Mouse (Mus musculus): ENCODE results near the gene Cd164. TPM values are rescaled to one million over a fixed set of nuclear protein-coding genes. Genes with fewer than 3 reads are reported as not detected.

The Cd164 gene
- total RNA-seq (2021) = 100 to 1,000 TPM; 144 to 145 TPM

GRCm38 (mm10) chr10:41518981-41519618 is at the start of gene Cd164:
Gene Cd164 (plus strand): TSS chr10:41519414.
- intact Hi-C loops (cut with DNase I) = loop anchor here (1.0 to 2.0 kb wide), 3 partner anchors 164 to 776 kb away; partner anchors contain the start of genes Cep57l1 and Sesn1
- peak; percentile 92 to 95 for DNase-seq

GRCm38 (mm10) chr10:41470693-41471092 is 48.5 kb upstream of the Cd164 start:
- intact Hi-C loops (cut with DNase I) = no loop called here
- DNase-seq = no peak

DNA sequence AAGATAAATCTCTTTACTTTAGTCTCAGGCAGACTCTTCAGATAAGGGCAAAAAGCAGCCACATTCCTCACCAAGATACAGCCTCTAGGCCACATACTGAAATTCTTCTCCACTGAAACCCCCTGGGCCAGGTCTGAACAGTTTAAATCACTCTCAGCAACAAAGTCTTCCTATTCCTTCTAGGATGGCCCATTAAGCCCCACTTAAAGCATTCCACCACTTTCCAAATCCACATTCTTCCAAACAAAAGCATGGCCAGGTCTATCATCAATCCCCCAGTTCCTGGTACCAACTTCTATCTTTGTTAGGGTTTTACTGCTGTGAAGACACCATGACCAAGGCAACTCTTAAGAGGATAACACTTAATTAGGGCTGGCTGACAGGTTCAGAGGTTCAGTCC is 46.7 kb upstream of the Cd164 start:
- intact Hi-C loops (cut with DNase I) = no loop called here
- no peak for DNase-seq

DNA sequence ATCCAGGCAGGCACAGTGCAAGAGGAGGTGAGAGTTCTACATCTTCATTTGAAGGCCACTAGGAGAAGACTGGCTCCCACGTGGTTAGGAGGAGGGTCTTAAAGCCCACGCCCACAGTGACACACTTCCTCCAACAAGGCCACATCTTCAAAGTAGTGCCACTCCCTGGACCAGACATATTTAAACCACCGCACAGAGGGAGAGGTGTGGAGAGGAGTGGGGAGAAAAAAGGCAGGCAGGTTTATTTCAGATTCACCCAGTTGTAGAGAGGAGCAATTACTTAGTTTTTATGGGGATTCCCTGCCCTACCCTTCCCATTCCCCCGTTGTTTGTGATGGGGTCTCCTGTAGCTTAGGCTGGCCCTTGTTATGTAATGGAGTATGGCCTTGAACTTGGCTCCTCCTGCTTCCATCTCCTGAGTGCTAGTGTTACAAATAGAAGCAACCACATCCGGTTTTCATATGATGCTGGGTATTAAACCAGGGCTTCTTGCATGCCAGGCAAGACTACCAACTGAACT is 46.2 kb upstream of the Cd164 start:
- no peak for DNase-seq
- intact Hi-C loops (cut with DNase I) = no loop called here

DNA sequence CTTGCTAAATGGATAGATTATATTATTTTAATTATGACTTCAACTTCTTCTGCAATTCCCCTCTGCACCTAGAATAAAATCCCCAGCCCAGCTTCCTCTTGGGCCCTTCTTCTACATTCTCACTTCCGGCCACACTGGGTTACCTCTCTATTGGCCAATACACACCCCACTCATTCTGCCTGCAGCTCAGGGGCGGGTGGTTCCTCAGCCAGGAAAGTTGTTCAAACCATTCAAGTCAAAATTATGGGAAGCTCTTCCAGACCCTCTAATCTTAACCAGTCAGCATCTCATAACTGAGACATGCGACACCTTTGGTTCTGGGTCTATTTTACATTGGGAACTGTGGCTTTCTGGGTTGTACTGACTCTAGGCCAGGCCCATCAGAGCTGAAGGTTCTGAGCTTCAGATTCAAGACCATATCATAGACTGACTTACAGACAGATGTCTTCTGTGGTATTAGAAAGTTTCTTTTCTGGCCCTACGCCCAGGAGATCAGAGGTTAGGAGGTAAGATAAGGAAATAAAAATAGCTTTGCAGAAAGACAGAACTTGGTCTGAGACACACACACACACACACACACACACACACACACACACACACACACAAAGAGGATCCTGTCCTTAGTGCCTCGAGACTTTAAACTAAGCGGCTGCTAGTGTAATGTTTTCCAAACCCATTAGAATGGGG is 45.3 kb upstream of the Cd164 start:
- peak; percentile 50 to 58 for DNase-seq
- intact Hi-C loops (cut with DNase I) = no loop called here

DNA sequence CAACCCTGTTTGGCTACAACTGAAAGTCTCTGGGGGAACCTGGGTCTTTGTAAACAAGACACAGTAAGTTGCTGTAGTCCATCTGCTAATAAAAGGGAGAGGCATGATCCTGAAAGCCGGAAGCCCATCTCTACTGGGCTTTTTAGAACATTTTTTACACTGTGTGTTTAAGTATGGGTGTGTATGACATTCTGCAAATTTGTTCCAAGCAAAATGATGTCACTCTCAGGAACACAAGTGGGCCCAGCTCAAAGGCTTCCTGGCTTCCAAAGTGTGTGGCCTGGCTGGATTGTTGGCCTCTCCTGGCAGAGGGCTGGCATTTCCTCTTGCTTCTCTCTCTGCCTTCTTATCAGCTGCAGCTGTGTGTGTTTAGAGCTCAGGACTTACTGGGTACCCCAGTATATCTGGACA is 44.2 kb upstream of the Cd164 start:
- intact Hi-C loops (cut with DNase I) = no loop called here
- DNase-seq = peak; percentile 36 to 62

GRCm38 (mm10) chr10:41476171-41477017 is 42.8 kb upstream of the Cd164 start, which contains the start of gene Mical1:
Gene Mical1 (plus strand): TSS chr10:41476314.
- intact Hi-C loops (cut with DNase I) = loop anchor here (1.0 to 2.0 kb wide), 2 partner anchors 13 to 26 kb away; no protein-coding TSS in a partner anchor
- DNase-seq = peak; percentile 74 to 83

- intact Hi-C loops (cut with DNase I) = loop anchor here (2.0 kb wide), 1 partner anchor 26 kb away; no protein-coding TSS in a partner anchor
- no peak for DNase-seq
Measured at GRCm38 (mm10) chr10:41477018-41477277, 42.3 kb upstream of the Cd164 start.

DNA sequence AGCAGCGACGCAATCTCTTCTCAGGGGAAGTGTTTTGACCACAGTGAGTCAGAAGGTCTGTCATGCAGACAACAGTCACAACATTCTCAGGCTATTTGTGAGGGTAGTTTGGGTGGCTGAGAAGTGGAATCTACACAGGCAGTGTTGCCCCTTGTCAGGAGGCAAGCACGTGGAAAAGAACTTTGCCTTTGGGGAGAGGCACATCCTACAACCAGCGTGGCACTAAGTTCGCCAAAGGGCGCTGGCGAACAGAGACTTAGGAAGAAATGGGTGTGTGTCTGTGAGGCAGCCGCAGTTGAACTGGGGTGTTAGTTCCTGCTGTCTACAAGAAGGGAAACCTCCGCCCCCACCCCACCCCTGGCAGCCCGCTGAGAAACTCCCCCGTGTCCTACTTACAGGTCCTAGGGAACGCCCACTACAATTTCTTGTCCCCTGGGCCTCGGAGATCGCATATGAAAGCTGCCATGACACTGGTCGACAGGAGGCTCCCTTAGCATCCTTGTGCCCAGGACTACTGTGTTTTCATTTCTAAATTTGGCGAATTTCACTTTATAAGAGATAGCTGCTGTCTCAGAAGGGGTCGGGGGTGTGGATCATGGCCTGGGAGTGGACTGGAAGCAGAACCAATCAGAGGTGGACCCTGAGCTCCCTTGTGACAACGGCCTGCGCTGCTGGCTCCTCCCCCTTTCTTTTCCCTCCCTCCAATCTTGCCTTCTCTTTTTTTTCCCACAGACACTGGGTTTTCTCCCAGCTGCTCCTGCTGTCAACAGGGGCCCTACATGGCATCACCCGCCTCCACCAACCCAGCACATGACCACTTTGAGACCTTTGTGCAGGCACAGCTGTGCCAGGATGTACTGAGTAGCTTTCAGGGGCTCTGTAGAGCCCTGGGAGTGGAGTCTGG is 41.7 kb upstream of the Cd164 start:
- peak; percentile 61 to 74 for DNase-seq
- intact Hi-C loops (cut with DNase I) = loop anchor here (2.0 kb wide), 1 partner anchor 25 kb away; no protein-coding TSS in a partner anchor

- no peak for DNase-seq
- intact Hi-C loops (cut with DNase I) = no loop called here
Measured at GRCm38 (mm10) chr10:41479961-41480360, 39.3 kb upstream of the Cd164 start.

DNA sequence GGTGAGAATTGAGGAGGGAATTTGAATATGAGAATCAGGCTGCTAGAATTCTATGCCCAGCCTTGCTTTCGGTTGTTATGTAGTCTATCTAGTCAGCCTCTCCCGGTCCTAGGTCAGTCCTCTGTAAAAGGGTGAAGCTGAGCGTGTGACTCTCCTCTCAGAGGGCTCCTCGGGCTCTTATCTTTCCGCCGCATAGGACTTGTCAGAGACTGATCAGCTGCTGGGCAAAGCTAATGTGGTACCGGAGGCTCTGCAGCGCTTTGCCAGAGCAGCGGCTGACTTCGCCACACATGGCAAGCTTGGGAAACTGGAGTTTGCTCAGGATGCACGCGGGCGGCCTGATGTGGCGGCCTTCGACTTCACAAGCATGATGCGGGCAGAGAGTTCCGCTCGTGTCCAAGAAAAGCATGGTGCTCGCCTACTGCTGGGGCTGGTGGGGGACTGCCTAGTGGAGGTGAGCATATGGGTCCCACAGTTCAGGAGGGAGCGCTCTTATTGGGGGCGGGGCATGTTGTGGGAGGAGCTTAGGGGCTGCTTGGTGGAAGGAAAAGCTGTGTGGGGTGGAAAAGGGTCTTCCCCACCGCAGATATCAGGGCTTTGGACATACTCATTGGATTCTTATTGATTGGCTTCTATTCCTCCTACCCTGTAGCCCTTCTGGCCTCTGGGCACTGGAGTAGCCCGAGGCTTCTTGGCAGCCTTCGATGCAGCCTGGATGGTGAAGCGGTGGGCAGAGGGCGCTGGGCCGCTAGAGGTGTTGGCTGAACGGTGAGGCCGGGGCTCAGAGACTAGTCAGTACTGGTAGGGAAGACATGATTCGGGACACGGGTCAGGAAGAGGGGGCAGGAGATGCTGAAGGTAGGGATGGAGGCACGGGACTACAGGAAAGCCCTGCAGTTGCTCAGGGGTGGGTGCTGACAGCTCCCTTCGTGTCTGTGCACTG is 38.0 kb upstream of the Cd164 start:
- intact Hi-C loops (cut with DNase I) = no loop called here
- DNase-seq = no peak

DNA sequence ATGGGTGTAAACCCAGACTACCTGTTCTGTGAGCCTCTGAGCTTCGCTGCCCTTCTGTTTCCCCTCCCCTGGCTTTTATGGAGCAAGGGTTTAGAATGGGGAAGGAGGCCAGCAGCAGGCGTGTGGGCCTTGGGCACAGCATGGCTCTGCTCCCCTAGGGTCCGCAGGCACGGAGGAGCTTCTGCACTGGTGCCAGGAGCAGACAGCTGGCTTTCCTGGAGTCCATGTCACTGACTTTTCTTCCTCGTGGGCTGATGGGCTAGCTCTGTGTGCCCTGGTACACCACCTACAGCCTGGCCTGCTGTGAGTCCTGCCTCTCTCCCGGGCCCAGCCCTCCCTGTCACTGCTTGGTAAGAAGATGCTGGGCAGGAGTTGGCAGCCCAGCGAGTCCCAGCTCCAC is 36.8 kb upstream of the Cd164 start:
- no peak for DNase-seq

DNA sequence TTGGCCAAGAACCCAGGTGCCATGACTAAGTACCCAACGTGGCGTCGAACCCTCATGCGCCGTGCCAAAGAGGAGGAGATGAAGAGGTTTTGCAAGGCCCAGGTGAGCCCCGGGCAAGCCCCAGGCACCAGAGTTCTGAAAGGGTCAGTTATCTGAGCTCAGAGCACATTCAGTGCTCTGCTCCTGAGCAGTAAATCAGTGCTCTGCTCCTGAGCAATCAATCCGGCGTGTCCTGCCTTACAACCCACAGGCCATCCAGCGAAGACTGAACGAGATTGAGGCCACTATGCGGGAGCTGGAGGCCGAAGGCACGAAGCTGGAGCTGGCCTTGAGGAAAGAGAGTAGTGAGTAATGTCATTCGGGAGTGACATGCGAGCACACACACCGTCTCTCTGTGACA is 33.4 kb upstream of the Cd164 start:
- intact Hi-C loops (cut with DNase I) = no loop called here
- DNase-seq = no peak

More for the DNA sequence above, 36.8 kb upstream of the Cd164 start:
- intact Hi-C loops (cut with DNase I) = no loop called here

GRCm38 (mm10) chr10:41486506-41487170 is 32.6 kb upstream of the Cd164 start:
- DNase-seq = no peak
- intact Hi-C loops (cut with DNase I) = no loop called here

DNA sequence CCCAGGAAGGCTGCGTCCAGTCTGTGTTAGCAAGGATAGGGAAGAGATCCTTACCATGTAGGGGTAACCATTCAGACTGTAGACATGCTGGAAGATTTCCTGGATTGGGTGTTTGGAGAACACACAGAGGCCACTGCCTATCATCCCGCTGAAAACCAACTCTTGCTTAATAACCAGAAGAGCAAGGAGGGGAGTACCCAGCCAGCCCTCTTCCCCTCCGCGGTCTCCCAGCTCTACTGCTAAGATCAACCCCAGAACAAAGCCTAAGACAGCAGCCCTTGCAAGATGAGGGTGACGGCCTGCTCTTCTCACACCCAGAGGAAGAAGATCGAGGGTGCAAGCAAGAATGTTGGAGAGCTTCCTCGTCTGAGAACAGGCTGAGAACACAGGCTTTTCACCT is 30.3 kb upstream of the Cd164 start:
- intact Hi-C loops (cut with DNase I) = loop anchor here (1.0 kb wide), 1 partner anchor 13 kb away; the partner anchor contains the start of gene Mical1

DNA sequence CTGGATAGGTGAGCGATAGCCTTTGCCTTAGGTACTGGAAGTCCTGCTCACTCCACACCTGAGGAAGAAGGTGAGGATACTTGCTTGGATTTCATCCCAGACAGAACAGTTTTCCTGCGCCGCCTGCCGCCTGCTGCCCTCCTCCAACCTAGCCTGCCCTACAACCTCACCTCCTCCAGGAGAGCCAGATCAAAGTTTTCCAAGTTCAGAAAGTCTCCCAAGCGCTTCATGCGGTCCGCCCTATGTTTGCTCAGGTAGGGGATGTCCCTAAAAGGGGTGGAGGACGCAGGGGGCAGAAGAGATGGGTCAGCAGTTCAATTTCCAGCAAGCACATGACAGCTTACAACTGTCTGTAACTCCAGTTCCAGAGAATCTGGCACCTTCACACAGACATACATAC is 29.9 kb upstream of the Cd164 start:
- DNase-seq = peak in 1 of 2 experiments; percentile 36
- intact Hi-C loops (cut with DNase I) = loop anchor here (1.0 kb wide), 1 partner anchor 13 kb away; the partner anchor contains the start of gene Mical1

More for the DNA sequence above, 30.3 kb upstream of the Cd164 start:
- no peak for DNase-seq

DNA sequence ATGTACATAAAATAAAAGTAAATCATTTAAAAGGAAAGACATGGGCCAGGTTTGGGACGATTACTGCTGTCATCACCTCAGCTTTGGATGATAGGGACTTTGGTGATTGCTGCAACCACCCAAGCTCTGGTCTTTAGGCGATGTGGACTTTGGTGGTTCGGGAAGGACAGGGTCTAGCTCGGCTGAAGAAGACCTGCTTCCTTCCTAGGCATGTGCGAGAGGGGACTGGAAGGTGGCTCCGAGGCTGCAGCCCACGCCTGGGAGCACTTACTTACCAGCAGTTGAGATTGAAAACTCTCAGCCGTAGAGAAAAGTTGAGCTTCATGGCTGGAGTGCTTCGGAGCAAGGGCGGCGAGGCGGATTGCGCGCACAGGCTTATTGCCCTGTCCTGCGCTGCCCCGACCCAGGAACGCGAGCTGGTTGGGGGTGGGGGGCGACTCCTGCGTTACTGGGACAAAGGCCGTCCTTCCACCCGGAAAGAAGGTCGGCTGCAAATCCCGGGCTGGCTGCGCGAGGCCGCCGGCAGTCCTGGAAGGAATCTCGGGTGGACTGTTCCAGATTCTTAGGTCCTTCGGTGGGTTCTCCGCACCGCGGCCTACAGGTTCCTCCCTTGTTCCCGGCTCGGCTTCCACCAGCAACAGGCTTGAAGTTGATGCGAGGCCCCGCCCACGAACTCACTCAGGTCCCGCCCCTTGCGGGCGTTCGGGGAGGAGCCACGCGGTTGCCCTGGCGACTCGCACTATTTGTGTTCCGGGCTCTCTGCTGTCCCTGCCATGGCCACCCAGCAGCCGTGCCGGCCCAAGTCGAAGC is 29.3 kb upstream of the Cd164 start, which contains the start of the genes Smpd2 and Ppil6:
Gene Smpd2 (minus strand): TSS at position 662 of the 810 bp plus-strand sequence.
Gene Ppil6 (plus strand): TSS at position 732 of the 810 bp plus-strand sequence.
- DNase-seq = peak; percentile 97
- intact Hi-C loops (cut with DNase I) = loop anchor here (1.0 kb wide), 1 partner anchor 14 kb away; the partner anchor contains the start of gene Mical1
